Mouse (Mus musculus) embryonic facial prominence, embryonic 14.5 days (tissue): ENCODE results near the gene Pbx3. TPM values are rescaled to one million over a fixed set of nuclear protein-coding genes. Genes with fewer than 3 reads are reported as not detected.

Experiments used
- ATAC-seq: fragments of 200-750 bp; cut with Nextera tagmentation; 2 replicates; pipeline ENCODE4 v1.8.0; 2017; ENCODE audit warnings: low read depth, moderate number of reproducible peaks, moderate TSS enrichment
- DNase-seq: peaks from one replicate; pipeline ENCODE4 v3.0.0-alpha.2; 2015; ENCODE audit warnings: low spot score
- H3K27ac ChIP-seq: fragments of 300-500 bp; sonication (generic); replicated peaks from 2 replicates; pipeline ENCODE4 v1.5.1; 2014; ENCODE audit warnings: low read depth, mild to moderate bottlenecking, low read length, moderate library complexity
- H3K27me3 ChIP-seq: fragments of 300-500 bp; sonication (generic); replicated peaks from 2 replicates; pipeline ENCODE4 v1.6.1; 2014; ENCODE audit warnings: low read length; ENCODE audit not compliant: control insufficient read depth, insufficient read depth
- H3K36me3 ChIP-seq: fragments of 300-500 bp; sonication (generic); 2 replicates; pipeline ENCODE4 v1.6.1; 2014; ENCODE audit warnings: low read length, mixed read lengths; ENCODE audit not compliant: control insufficient read depth, insufficient read depth
- H3K4me1 ChIP-seq: fragments of 300-500 bp; sonication (generic); 2 replicates; pipeline ENCODE4 v1.6.1; 2014; ENCODE audit warnings: antibody characterized with exemption, low read length; ENCODE audit not compliant: control insufficient read depth, insufficient read depth
- H3K4me2 ChIP-seq: fragments of 300-500 bp; sonication (generic); 2 replicates; pipeline ENCODE4 v1.6.1; 2014; ENCODE audit warnings: low read depth, mild to moderate bottlenecking, low read length, moderate library complexity, mixed read lengths
- H3K4me3 ChIP-seq: fragments of 300-500 bp; sonication (generic); 2 replicates; pipeline ENCODE4 v1.5.1; 2014; ENCODE audit warnings: low read depth, mild to moderate bottlenecking, low read length
- H3K9ac ChIP-seq: fragments of 300-500 bp; sonication (generic); 2 replicates; pipeline ENCODE4 v1.6.1; 2014; ENCODE audit warnings: low read depth, mild to moderate bottlenecking, low read length, moderate library complexity, mixed read lengths
- H3K9me3 ChIP-seq: fragments of 300-500 bp; sonication (generic); 2 replicates; pipeline ENCODE4 v1.6.1; 2016; ENCODE audit warnings: low read length; ENCODE audit not compliant: control insufficient read depth
- WGBS: fragments of 180-500 bp; shearing (Covaris S2); extraction: QIAGEN DNeasy Blood & Tissue Kit; methylation state at CpG from one replicate; pipeline ENCODE4 v1.1.7; 2014; 5-methylcytosine and 5-hydroxymethylcytosine counted together
- polyA plus RNA-seq: library from polyadenylated mRNA; unstranded; fragments of >200 nt; fragmentation: Nextera tagmentation; extraction: Ambion mirVana; gene quantifications from 2 replicates; pipeline ENCODE4 v1.2.1, GENCODE M21; 2014

Gene Pbx3
- polyA plus RNA-seq, 1 experiment from 2014 or later, result 27.1 TPM

DNA sequence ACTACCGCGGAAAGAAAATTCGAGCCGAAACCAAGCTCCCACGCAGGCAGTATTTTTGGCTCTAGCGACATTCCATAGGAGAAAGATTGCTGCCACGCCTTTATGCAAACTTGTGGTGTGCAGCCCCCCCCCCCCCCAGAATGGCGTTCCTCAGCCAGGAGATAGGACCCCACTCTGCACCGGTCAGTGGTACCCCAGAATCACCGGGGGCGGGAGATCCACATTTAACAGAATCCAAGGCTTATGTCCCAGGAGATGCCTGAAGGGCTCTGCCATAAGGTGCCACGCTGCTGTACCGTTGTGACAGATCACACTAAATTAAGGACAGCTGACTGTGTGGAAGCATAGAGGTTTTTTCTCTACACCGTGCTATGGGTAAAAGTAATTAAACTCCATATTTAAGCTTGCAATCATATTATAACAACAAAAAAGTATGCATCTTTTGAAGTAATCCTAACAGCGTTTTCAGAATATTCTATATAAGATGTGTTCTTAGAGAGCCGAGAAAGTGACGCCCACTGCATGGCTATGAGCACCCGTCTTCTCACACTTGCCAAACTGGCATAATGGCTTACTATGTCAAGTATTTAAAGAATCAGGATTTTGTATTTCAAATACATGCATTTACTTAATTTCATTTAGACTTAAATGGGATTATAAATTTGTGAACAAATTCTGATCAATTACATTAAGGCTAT lies 122.8 kb downstream of the Pbx3 start:
- no peaks in the 10 kb centered on the region for H3K27me3 ChIP-seq
- no peaks in the 10 kb centered on the region for H3K36me3 ChIP-seq
- WGBS, result 4% methylated on average over 18 of the region's 18 CpGs
- peak overlapping the region; percentile 84 for H3K4me2 ChIP-seq
- no peaks in the 10 kb centered on the region for H3K9me3 ChIP-seq
- H3K4me3 ChIP-seq, result peak overlapping the region; percentile 57
- peak overlapping the region; percentile 84 for H3K27ac ChIP-seq
- ATAC-seq (peak; percentile 72), DNase-seq (peak; percentile 25)
- peaks cover 19% of the 10 kb centered on the region for H3K4me1 ChIP-seq
- H3K9ac ChIP-seq, result peak overlapping the region; percentile 67

DNA sequence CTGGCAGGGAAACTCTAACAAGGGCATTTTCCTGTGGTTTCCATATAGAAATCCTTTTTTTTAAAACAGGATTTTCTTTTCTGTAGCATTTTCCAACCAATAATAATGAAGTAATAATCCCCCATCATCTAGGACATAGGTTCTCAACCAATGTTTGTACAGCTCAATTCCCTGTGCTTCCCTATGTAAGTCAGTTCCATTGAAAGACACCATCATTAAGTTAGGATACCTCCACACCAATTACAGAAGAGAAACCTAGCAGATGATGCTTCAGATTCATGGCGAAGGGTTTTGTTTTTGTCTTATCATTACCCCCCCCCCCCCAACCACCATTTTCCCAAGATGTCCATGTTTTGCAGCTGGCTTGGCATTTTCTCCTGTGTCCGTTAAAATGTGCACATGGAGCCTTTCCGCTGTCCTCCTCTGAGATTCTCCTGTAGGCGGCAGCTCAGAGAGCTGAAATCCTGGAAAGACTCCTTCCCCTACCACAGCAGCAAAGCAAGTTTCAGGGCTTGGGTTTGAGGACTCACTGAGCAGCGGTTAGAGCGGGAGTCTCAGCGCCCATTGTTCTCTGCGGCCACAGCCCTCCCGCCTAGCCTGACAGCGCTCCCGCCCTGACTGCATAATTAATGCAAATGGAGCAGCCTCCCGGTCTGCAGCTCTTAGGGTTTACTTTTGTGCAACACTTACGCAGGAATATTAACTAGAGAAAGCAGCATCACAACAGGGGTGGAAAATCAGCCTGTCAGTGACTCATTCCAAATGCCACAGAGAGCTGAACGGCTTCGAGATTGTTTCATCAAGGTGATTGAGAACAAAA lies 123.6 kb downstream of the Pbx3 start:
- H3K36me3 ChIP-seq, result no peaks in the 10 kb centered on the region
- WGBS, result 1% methylated on average over 15 of the region's 15 CpGs

DNA sequence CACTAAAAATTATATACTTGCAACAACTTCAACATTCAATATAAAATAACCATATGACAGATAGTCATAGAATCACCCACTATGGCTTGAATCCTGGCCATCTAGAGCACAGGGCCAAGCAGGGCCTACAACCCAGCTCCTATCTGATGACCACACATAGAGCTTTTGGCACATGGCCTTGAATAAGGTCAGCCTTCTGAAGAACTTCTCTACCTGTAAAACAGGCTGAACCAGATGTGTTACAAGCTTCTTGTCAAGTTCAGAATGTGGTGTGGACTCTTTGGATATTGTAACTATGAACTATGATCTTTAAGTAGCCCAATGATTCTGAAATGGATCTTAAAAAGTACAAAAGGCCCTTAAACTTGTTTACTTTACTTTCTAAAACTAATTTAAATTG lies 132.1 kb downstream of the Pbx3 start:
- ATAC-seq, result no peak
- Histone ChIP-seq H3K27me3 (no peaks in the 10 kb centered on the region), H3K9me3 (no peaks in the 10 kb centered on the region), H3K4me3 (no peak overlapping the region), H3K27ac (no peak overlapping the region), H3K9ac (no peak overlapping the region), H3K4me2 (no peak overlapping the region), H3K4me1 (no peaks in the 10 kb centered on the region), H3K36me3 (no peaks in the 10 kb centered on the region)
- DNase-seq, result no peak

More for the DNA sequence above, 123.6 kb downstream of the Pbx3 start:
- DNase-seq (peak; percentile 92), ATAC-seq (peak; percentile 91)
- peaks cover 19% of the 10 kb centered on the region for H3K4me1 ChIP-seq
- H3K9me3 ChIP-seq, result no peaks in the 10 kb centered on the region
- peak overlapping the region; percentile 57 for H3K4me3 ChIP-seq
- peak overlapping the region; percentile 84 for H3K27ac ChIP-seq
- H3K27me3 ChIP-seq, result no peaks in the 10 kb centered on the region
- peak overlapping the region; percentile 67 for H3K9ac ChIP-seq
- peak overlapping the region; percentile 84 for H3K4me2 ChIP-seq

DNA sequence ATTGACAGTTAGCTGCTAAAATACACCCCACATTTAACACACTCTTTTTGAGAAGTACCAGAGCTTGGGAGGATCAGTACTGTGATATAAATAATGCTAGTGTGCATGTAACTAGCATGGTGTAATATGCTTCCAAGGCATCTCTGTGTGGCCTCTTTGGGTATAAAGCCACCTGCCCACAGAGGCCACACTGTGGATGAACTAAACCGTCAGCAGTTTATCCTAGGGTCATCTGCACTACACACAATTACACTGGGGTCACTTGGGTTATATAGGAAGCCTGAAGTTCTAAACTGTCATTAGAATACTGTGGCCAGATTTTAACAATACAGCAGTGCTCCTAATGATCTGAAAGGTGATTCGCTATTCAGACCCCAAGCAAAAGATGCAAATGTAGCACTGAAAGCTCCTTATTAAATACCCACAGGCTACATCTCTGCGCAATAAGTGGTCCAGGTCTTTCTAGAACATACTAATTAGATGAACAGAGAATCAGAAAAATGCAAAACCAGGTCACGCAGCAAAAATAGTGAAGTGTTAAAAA lies 133.6 kb downstream of the Pbx3 start:
- ATAC-seq, result no peak
- H3K4me1 ChIP-seq, result no peaks in the 10 kb centered on the region; the same call in 1 of the 2 replicates
- no peaks in the 10 kb centered on the region for H3K36me3 ChIP-seq
- DNase-seq, result no peak
- H3K4me2 ChIP-seq, result no peak overlapping the region
- no peak overlapping the region for H3K9ac ChIP-seq
- H3K9me3 ChIP-seq, result no peaks in the 10 kb centered on the region
- H3K27me3 ChIP-seq, result no peaks in the 10 kb centered on the region
- no peak overlapping the region for H3K4me3 ChIP-seq
- WGBS, result 73% methylated on average over 4 of the region's 4 CpGs
- H3K27ac ChIP-seq, result no peak overlapping the region

DNA sequence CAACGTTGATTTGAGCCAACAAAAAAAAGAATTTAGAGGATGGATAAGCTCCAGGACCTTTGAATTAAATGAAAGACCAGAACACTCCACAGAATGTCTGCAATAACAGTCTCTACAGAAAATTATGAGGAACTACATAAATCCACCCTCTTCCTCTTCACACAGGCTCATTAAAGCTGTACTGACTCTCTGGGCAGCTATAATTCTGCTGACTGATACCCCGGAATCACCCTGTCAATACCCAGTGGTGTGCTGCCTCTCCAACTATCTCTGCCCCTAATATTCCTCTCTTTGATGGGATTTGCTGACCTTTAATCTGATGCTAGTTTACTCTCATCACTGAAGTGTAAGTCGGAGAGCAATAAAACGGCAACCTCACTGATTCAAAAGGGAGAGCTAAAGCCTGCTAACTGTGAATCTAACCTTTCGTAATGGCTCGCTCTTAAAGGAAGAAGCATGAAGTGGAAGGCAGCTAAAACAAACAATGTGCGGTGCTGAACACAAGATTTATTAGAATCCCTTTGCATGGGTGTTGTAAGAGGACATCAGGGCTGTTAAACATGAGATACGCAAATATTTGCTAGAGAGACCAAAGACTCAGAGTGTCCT lies 137.4 kb downstream of the Pbx3 start:
- no peaks in the 10 kb centered on the region for H3K27me3 ChIP-seq
- H3K9ac ChIP-seq, result no peak overlapping the region
- no peaks in the 10 kb centered on the region for H3K9me3 ChIP-seq
- DNase-seq, result no peak
- WGBS, result 63% methylated on average over 8 of the region's 8 CpGs
- no peak overlapping the region for H3K4me3 ChIP-seq
- no peak overlapping the region for H3K4me2 ChIP-seq
- peaks cover 5% of the 10 kb centered on the region; the same call in 1 of the 2 replicates for H3K4me1 ChIP-seq
- no peaks in the 10 kb centered on the region for H3K36me3 ChIP-seq
- no peak for ATAC-seq
- no peak overlapping the region for H3K27ac ChIP-seq

DNA sequence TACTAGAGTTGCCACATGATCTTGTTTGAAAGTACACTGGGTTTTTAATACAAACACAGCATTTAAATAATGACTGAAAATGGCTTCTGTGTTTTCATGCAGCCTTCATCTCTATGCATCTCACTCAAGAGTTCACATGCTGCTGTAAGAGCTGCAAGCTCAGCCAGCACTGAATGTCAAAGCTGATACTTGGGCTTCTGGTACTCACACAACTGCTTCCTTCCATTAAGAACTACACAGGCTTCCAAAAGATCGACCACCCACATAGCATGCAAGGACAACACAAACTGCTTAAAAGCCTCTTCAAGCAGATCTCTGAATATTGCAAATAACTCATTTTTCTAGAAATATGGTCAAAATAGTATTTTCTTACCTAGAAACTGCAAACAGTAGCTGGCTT lies 138.7 kb downstream of the Pbx3 start:
- ATAC-seq, result no peak
- no peak for DNase-seq
- Histone ChIP-seq H3K9ac (no peak overlapping the region), H3K36me3 (no peaks in the 10 kb centered on the region), H3K4me3 (no peak overlapping the region), H3K4me1 (peaks cover 10% of the 10 kb centered on the region), H3K4me2 (no peak overlapping the region), H3K9me3 (no peaks in the 10 kb centered on the region), H3K27me3 (no peaks in the 10 kb centered on the region), H3K27ac (no peak overlapping the region)
- WGBS, result 56% methylated on average over 1 of the region's 1 CpGs

DNA sequence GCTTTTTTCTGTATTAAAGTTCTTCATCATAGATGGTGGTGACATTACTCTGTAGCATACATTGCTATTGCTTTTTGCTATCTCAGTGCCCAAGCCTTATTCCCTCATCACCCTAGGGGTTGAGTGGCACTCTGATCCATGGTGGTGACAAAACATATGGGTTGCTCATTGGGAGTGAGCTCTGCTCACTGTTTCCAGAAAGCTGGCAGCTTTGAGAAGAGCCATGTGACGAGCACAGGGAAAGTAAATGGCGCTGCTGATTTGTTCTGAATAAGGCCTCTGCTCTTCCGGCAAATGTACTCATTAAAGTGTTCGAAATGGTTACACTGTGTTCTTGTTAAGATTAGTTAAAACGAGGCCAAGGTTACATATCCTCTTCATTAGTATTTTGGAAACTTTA lies 139.7 kb downstream of the Pbx3 start:
- Histone ChIP-seq H3K4me1 (peaks cover 14% of the 10 kb centered on the region), H3K27me3 (no peaks in the 10 kb centered on the region), H3K9ac (no peak overlapping the region), H3K27ac (no peak overlapping the region), H3K4me3 (no peak overlapping the region), H3K4me2 (no peak overlapping the region), H3K36me3 (no peaks in the 10 kb centered on the region), H3K9me3 (no peaks in the 10 kb centered on the region)
- no peak for ATAC-seq
- no peak for DNase-seq
- 82% methylated on average over 5 of the region's 5 CpGs for WGBS

DNA sequence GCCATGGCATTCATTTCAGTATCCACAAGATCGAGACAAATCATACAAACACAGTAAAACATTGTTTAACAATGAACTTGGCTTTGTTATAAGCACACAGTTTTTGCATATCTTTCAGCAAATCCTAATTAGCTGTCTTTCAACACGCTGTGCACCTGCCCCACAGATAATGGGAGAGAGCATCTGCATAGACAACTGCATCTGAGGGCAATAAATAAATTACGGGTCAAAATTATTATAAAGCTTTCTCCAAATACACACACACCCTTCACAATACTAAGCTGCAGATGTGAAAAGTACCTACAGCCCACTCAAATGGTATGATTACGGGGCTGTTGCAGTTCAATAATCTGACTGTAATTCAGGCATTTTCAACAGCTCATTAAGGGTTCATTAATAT lies 145.3 kb downstream of the Pbx3 start:
- H3K36me3 ChIP-seq, result no peaks in the 10 kb centered on the region
- H3K27ac ChIP-seq, result no peak overlapping the region
- DNase-seq, result no peak
- H3K4me3 ChIP-seq, result no peak overlapping the region
- no peak for ATAC-seq
- 76% methylated on average over 4 of the region's 4 CpGs for WGBS
- H3K9ac ChIP-seq, result no peak overlapping the region
- H3K9me3 ChIP-seq, result no peaks in the 10 kb centered on the region
- peaks cover 14% of the 10 kb centered on the region for H3K4me1 ChIP-seq
- no peaks in the 10 kb centered on the region for H3K27me3 ChIP-seq
- H3K4me2 ChIP-seq, result no peak overlapping the region
